Mouse (Mus musculus) cerebellum, postnatal 14 days (tissue): ENCODE measurements around the gene Rab5if.
"Not testable (repeated sequence)": the region's sequence is repeated elsewhere in the genome, so short reads cannot be mapped to it uniquely, and the experiment has no call there.

Source experiments
- DNase-seq, 2 experiments: peaks; one replicate each; pipeline ENCODE4 v3.0.0; 2021; ENCODE audit warnings: mixed read lengths in 2 of 2

The Rab5if gene

GRCm38 (mm10) chr2:156862772-156863486 is at the start of gene Rab5if:
Gene Rab5if, plus strand, starts transcription at chr2:156863128.
- peak; percentile 98 to 99 for DNase-seq

DNA sequence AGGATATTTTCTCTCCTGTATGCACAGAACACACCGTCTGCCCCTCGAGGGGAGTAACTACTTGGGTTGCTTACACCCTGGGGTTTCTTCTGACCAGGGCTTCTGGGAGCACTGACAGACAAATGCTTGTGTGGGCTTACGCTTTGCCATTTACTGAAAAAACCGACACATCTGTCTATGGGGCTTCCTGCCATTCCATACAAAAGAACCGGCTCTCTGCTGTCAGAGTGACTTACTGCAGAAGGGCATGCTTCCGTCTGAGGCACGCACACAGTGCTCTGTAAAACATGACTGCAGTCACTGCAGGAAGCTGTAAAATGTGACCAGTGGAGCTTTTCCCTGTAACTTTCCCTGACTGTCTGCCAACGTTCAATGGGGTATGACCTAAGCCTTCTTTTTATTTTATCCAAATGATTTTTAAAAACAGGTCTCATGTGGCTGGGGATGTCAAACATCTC is 48.6 kb upstream of the Rab5if start:
- DNase-seq = no peak

DNA sequence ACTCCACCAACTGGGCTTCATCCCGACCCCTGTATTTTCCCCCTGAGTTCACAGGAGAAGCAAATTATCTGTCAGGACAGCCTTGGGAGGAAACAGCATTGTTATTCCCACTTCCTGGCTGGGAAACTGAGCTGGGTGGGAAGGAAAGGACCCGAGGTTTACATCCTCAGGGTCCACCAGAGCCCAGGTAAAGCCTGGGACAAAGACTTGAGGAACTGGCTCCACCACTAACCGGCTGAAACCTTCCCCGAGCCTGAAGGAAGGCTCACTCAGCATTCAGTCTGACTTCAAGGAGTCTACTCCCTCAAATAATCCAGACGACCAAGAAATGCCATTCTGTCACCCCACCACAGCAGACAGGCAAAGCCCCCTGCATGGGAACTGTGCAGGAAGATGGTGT is 48.0 kb upstream of the Rab5if start:
- DNase-seq = no peak

GRCm38 (mm10) chr2:156815412-156815811 is 47.5 kb upstream of the Rab5if start:
- DNase-seq = no peak

GRCm38 (mm10) chr2:156816116-156816515 is 46.8 kb upstream of the Rab5if start:
- no peak for DNase-seq

GRCm38 (mm10) chr2:156825128-156825527 is 37.8 kb upstream of the Rab5if start:
- not testable (repeated sequence) for DNase-seq

GRCm38 (mm10) chr2:156834336-156834735 is 28.6 kb upstream of the Rab5if start:
- peak; percentile 30 to 38 for DNase-seq

DNA sequence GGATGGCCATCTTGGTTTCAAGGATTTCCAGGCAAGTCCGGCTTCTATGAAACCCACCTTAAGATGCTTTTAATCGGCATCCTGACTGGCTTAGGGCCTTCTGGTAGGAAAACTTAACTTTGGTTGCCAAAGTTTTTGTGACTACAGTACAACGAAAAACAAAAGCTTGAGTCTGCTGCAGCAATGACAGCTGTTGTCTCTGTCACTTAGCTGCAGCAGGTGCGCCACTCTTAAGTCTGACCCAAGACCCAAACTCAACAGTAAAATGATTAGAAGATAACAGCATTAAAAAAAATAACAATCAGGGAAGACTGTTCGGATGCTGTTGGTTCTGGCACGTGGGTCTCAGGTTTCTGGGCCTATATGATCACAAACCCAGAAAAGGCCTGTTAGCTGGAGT is 24.1 kb upstream of the Rab5if start:
- no peak for DNase-seq

- peak; percentile 27 to 46 for DNase-seq
Measured at GRCm38 (mm10) chr2:156839319-156840191, 23.4 kb upstream of the Rab5if start, which contains the start of gene Tgif2. Gene Tgif2, plus strand, starts transcription at chr2:156840007.

- DNase-seq = peak; percentile 30 to 32
Measured at GRCm38 (mm10) chr2:156840301-156841027, 22.5 kb upstream of the Rab5if start.

DNA sequence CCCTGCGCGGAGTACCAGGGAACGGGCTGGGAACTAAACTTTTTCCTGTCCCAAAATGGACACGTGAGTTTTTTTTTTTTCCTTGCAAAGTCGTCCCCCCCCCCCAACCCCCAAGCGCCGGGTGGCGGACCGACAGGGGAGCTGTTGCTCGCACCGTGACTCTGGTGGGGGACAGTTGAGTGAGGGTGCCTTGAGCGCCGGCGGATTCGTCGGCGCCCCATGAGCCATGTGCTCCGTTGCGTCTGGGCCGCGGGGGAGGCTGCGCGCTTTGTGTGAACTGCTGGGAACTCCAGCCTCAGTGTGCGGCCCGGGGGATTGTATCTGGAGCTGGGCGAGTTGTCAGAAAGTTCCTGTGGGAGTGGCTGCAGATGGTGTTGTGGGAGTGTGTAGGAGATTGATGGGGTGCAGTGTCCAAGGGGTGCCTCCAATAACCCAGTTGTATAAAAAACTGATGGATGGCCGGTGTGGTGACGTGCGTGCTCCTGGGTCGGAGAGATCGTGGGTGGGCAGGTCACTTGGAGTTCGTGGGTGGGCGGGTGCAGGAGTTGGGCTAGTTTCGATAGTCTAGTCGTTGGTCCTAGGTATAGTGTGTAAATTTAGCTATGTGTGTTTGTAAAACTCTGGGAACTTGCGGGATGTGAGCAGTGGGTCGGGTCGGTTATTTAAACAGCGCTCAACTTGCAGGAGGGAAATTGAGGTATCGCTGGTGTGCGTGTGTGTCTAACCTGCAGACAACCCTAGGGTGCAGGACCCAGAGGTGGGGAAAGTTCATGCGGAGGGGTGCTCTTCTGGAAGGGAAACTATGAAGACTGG is 21.7 kb upstream of the Rab5if start:
- peak in 1 of 2 experiments; percentile 18 for DNase-seq

- peak; percentile 79 to 86 for DNase-seq
Measured at GRCm38 (mm10) chr2:156841841-156842706, 20.9 kb upstream of the Rab5if start.

DNA sequence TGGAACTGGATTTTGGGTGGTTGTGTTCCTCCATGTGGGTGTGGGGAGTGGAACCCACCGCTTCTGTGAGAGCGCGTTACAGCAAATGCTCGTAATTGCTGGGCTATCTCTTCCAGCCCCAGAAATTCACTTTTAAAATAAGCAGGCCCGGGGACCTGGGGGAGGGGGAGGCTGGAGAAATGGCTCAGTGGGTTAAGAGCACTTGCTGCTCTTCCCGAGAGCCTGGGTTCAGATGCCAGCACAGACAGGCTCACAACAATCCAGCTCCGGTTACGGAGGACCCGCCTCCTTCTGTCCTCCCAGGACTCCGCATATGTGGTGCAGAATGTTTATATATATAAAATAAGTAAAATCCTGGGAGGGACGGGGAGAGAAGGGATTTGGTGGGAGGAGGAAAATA is 20.2 kb upstream of the Rab5if start:
- DNase-seq = no peak

DNA sequence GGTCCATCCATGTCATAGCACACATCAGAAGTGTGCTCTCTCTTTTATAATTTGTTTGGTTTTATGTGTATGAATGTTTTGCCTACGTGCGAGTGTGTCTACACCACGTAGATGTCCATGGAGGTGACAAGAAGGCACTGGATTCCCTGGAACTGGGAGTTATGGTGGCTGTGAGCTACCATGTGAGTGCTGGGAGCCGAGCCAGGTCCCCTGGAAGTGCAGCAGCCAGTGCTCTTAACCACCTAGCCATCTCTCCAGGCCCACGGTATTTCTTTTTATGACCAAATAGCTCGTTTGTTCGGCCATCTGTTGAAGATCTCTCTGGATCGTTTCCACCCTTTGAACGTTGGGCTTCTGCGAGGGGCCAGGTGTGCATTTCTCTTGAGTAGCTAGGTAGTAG is 19.6 kb upstream of the Rab5if start:
- peak; percentile 35 to 54 for DNase-seq

DNA sequence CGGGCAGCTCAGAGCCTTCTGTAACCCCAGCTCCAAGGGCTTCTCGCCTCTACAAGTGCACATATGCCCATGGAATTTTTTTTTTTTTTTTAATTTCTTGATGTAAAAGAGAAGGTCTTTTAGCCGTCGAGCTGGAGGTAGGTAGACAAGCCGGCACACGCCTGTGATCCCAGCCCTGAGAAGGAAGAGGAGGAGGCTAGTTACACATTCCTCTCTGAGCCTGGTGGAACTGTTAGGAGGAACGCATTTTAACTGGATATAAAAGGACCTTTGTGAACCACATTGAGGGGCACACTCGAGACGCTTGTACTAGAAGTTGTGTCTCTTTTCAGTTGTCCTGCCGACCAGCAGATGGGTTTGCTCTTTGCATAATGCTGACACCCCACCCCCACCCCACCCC is 18.2 kb upstream of the Rab5if start:
- DNase-seq = no peak

DNA sequence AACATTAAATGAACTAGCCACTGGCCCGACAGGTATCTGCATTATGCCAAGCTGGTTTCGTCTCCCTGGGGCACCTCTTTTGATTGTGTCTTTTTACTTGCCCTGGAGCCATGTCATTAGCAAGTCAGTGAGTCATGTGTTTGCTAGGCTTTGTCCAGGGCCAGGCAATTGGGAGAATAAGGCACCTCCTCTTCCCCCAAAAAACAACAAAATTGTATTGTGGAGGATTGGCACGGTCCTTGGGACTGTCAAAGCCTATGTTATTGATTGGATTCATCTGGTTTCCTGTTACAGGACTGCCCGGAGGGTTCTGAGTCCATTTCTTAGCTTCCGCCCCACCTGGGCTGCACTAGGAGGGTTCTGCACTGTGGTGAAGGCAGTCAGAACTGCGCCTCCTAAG is 15.3 kb upstream of the Rab5if start:
- DNase-seq = no peak

GRCm38 (mm10) chr2:156848526-156849182 is 14.3 kb upstream of the Rab5if start:
- no peak for DNase-seq

DNA sequence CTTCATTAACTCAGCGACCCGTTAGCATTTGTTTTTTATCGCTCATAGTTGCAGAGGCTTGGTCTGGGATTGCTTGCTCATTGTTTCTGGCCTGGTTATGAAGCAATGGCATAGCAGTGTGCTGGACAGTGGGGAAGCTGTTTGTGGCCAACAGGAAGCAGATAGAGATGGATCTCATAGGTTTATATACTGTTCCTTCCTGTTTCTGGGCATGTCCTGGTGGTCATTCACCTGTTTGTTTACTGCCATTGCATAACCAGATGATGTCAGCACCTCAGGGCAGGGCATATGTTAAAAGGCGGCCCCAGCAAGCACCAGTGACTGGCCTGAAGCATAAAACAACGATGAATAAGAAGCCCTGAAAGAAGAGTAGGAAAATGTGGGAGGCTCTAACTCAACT is 12.4 kb upstream of the Rab5if start:
- DNase-seq = no peak

GRCm38 (mm10) chr2:156853584-156853983 is 9.3 kb upstream of the Rab5if start:
- peak in 1 of 2 experiments; percentile 26 for DNase-seq

- peak; percentile 74 to 76 for DNase-seq
Measured at GRCm38 (mm10) chr2:156853999-156854771, 8.7 kb upstream of the Rab5if start.
